Mouse (Mus musculus): ENCODE data around the gene Ston2.

The Ston2 gene

DNA sequence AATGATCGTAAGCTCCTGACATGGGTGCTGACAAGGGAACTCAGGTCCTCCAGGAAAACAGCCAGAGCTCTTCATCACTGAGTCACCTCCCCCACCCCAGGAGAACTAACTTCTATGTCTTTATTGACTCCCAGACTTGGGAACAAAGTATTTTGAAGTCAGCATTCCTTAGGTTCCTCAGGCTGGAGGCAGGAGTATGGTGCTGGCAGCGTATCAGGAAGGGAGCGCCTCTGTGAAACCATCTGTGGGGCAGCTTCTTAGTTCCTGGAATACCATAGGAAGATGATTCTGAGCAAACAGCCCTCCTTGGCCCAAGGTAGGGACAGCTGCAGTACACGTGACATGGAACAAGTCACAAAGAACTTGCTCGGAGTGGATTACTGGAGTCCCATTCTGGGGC, 84.7 kb downstream of the Ston2 start:
- no peak for DNase-seq (ENCODE audit: extremely low spot score)

DNA sequence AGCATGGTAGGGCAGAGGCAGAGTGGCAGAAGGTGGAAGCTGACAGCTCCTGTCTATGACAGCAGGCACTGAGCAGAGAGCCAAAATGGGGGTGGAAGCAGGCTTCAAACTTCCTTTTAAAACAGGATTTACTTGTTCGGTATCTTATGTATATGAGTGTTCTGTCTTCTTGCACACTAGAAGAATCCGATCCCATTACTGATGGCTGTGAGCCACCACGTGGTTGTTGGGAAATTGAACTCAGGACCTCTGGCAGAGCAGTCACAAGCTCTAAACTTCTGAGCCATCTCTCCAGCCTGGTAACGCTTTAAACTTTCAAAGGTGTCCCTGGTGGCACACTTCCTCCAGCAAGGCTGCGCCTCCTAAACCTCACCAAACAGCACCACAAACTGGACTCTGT, 85.4 kb downstream of the Ston2 start:
- DNase-seq (ENCODE audit: extremely low spot score): no peak

DNA sequence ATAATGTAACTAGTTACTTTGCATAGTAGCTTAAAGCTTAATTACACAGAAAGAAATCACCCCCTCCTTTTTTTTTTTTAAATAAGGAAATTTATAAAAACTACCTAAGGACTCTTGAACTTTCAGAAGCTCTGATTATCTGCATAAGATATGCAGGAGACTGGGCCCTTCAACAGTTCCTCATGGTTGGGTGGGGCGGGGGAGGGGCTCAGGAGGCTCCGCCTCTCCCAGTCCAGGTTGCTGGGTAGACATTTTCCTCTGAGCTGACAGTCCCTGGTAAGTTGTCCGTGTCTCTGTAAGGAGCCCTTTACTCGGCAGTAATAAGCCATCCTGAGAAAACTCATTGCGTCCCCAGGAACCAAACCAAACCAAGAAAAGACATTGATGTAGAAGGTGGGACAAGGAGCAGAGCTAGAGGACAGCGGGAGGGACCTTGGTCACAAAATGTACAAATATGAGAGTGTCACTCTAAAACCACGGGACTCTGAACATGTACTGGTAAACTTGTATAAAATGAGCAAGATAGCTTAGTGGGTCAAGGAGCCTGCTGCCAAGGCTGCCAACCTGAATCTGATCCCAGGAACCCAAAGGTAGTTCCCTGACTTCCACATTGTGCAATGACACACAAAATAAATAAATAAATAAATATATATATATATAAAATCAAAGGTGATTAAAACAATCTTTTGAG, 88.6 kb downstream of the Ston2 start:
- no peak for DNase-seq (ENCODE audit: extremely low spot score)

DNA sequence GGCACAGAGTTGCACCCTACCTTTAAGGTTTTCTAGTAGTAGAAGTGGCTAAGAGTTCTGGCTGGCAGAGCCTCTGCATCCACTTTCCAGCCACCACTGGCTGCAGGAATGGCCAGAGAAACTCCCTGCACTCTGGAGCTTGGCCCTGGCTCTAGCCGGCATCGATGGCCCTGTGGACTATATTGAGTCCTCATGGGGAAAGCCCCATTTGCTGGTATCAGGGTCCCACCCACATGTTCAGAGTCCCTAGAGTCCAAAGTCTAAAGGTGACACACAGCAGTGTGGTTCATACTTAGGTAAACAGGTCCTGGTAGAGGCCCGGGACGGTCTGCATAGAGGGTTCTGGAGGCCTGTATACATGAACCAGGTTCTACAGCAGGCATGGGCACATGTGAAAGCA, 92.0 kb downstream of the Ston2 start:
- DNase-seq (ENCODE audit: extremely low spot score): no peak

DNA sequence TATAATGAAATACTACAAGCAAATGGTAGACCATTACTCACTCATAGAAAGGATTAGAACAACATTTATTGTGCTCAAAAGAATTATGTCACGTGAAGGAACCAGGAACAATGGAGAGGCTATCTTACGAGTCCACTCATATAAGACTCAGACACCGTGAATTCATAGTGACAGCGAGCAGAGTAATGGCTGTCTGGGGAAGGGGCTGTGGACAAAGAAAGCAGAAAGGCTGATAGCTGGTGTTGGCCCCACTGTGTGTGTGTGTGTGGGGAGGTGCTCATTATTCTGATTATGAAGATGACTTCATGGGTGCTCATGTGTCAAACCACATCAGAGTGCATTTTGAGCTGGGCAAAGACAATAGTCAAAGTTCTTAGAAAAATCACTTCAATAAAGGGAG, 92.4 kb downstream of the Ston2 start:
- no peak for DNase-seq (ENCODE audit: extremely low spot score)

DNA sequence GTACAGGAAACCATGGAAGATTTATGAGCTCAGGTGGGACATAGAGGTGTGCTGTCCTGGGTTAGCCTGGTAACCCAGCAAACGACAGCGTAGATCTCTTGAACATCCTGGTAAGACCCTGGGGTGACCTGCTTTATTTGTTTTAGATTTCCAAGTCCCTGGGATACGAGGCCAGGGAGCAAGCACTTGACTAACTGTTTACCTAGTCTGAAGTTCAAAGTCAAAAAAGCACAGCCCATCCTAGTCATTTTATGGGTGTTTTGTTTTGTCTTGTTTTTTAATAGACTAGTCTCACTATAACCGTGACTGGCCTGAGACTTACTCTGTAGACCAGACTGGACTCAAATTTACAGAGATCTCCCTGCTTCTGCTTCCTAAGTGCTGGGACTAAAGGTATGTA, 93.4 kb downstream of the Ston2 start:
- no peak for DNase-seq (ENCODE audit: extremely low spot score)

DNA sequence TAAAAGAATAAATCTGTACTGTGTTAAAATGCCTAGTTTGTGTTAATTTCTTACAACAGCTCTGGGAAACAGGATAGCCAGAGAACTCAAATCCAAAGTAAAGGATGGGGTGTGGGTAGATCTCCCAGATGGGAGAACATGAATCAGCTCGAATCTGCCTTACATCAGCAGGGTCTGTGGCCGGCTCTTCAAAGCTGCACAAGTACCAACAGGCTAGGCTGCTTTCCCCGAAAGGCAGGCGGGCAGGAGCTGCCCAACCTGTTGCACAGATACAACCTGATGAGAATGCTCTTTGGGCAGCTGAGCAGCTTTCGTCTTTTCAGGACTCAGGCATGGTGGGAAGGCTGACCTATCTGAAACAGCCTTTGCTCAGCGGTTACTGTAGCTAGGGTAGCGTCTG, 94.6 kb downstream of the Ston2 start:
- DNase-seq (ENCODE audit: extremely low spot score): no peak

DNA sequence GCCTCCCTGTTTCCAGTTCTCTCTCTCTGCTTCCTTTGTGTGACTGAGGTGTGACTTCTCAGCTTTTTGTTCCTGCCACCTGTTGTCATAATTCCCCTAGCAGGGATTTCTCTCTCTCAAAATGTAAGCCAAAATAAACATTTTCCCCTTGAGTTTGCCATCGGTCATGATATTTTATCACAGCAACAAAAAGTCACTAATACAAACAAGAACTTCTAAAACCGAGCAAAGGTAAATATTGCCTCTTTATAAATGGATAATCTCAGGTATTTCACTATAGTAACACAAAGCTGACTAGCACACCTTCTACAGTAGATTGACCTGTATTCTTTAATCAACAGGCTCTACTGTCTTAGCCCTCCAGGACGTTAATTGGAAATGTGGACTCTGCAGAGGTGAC, 95.2 kb downstream of the Ston2 start:
- no peak for DNase-seq (ENCODE audit: extremely low spot score)

DNA sequence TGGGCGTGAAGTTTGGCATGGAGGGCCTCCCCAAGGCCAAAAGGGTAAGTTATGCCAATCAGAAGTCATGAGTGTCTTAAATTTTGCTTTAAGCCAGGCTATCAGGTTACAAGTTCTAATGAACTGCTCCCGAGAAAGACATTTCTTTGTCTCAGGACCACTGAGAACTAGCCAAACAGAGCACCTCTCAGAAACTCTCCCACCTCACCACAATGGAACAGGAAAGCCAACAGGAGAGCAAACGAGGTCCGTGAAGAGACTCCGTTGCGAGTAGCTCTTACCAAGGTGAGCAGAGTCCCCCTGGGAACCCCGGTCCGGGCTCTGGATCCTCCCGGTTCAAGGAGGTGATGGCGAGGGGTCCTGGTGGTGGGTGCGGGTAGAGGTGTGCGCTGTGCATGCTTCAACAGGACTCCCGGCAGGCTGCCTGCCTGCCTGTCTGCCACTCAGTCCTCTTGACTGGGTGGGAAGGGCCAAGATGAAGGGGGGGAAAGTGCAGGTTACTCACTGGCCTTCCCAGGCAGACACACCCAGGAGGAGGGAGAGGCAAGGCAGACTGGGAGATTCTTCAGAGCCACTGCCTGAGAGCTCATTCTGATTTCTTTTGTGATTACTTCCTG, 102.4 kb downstream of the Ston2 start:
- peak; percentile 54 for DNase-seq (ENCODE audit: extremely low spot score)

DNA sequence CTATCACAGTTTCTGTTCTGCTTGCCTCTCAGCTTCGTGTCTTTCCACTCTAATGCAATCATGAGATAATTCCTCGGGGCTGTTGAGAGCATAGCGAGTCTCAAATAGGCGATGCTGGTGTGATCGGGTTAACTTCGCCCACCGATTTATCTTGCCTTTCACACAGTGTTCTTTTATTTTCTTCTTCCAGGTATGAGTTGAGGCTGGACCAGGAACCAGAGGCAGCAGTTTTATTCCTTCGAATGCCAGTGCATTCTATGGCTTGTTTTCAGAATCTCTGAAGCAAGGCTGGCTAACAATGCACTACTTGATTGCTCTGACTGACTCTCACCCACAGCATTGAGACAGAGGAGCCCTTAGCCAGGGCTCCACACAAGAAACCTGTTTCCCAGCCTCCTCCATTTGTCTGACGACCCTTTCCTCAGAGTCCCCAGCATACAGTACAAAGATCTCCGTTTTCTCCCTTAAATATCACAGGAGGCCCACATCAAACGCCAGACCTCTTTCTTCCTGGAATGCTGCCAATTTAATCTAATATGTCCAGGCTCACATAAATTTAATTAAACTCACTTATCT, 103.3 kb downstream of the Ston2 start:
- DNase-seq (ENCODE audit: extremely low spot score): no peak

DNA sequence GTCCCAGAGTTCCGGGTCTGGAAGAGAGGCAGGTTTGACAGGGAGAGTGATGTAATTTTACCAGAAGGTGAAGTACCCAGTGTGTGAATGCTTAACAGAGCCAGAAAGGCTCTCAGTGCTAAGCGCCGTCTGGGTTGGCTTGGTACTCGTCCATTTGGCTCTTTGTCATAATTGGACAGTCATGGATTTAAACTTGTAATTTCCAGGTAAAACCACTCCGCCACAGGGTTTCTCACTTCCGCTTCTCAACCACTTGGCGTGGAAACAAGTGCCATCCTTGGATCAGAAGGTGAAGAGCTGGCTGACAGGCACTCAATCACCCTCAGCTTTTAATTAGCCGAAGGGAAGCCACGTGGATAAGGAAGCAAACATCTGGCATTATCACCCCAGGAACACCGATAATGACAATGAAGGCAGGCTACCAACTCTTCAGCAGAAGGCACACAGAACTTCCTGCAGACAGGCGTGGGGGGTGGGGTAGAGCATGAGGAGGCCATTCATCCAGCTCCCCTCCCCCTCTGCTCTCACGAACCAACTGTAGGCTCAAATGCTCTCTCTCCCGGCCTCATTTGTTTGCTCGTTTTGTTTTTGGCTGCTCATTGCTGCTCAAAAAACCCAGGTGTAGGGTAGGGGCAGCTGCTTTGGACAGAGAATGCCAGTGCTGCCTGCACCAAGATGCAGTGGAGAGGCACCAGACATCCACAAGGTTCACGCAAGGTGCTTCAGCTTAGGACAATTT, 103.9 kb downstream of the Ston2 start:
- peak; percentile 69 for DNase-seq (ENCODE audit: extremely low spot score)

DNA sequence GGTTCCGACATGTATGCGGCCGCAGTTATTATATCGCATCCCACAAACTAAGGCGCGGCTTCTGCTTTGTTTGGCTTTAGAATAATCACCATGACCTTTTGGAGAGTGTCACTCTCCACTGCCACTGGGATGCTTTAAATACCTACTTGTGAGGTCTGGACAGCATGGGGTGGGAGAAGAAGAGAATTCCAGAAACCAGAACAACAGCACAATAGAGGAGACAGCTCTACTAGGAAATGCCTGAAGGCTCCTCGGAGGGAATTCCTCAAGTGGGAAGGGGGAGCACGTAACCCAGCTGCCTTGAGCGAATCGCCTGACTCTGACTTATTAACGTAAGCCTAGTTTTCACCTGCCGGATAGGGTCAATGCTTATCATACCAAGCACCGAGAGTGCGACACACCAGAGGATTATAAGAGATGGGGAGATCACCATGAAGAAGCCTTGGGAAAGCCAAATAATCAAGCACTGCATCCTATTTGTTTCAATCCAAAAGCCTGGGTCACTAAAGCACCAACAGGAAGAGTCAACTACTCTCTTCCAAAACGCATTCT, 104.6 kb downstream of the Ston2 start:
- DNase-seq (ENCODE audit: extremely low spot score): peak; percentile 24

DNA sequence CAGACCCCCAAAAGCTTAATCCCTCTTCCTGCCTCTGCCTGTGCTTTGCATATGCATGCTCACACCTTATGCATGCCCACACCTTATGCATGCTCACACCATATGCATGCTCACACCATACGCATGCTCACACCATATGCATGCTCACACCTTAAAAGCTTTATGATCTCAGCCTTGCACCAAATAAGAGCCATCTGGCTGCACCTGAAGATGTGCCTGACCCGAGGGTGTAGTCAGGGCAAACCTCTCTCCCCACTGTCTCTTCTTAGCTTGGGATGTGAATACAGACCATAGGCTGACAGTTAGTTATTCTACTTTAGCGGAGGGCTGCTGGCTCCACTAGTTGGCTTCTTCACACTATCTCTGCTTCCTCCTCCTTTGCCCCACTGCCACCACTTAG, 105.1 kb downstream of the Ston2 start:
- DNase-seq (ENCODE audit: extremely low spot score): no peak

DNA sequence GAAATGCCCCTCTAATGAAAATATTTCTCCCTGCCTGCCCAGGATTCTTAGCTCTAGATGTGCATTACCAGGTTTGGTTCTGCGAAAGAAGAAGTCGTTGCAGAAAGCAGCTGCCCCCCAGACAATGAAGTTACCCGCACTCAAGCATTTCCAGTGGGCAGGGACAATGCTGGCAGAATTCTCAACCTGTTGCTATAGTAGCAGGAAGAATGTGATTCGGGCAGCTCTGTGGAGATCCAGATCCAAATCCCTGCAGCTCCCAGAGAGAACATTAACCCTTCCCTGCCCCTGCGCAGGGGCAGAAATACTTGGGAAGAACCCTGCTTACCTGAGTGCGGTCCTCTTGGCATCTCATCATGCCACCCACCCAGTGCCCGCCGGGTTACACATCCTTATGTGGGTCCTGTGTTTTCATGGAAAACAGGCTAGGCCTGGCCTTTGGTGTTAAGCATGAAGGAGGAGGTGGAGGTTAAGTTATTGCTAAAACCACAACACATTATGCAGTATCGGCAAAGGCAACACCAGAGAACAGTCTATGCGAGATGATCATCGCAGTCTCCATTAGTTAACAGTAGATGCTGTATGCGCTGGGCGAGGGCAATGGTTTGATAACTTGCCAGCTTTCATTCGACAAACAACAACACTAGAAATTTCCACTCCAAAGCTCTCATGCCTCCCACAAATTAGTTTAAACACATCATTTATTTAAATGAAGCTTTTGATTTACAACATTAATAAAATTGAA, 108.7 kb downstream of the Ston2 start:
- peak; percentile 57 for DNase-seq (ENCODE audit: extremely low spot score)

DNA sequence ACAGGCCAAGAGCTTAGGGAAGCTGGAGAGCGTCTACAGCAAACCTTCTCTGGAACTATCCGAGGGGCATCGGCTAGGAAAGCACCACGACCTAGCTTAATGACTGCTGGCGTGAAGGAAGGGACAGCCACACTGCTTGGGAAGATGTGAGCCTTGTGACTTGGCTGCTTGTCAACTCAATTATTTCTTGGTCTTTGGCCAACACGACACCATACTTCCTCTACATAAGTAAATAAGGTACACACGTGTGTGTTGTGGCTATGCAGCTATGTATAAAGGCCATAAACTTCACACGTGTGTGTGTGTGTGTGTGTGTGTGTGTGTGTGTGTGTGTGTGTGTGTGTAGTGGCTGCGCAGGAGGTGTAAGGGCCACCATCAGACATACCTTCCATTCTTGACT, 112.2 kb downstream of the Ston2 start:
- no peak for DNase-seq (ENCODE audit: extremely low spot score)

DNA sequence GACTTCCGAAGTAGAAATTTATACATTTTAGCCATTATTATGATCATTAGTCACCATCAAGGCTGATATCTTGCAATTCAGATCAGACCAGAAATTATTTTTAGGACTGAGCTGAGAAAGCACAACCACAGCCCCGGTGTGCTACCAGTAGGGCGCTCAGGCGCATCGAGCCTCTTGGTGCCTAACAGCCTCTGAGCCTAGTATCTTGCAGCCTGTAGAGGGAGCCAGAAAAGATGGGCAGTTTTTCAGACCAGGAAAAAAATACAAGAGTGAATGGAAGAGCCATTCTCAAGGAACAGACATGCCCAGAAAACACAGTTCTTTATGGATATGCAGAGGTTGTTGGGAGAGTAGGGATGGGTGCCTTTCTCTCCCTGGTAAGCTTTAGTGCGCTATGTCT, 115.0 kb downstream of the Ston2 start:
- no peak for DNase-seq (ENCODE audit: extremely low spot score)

DNA sequence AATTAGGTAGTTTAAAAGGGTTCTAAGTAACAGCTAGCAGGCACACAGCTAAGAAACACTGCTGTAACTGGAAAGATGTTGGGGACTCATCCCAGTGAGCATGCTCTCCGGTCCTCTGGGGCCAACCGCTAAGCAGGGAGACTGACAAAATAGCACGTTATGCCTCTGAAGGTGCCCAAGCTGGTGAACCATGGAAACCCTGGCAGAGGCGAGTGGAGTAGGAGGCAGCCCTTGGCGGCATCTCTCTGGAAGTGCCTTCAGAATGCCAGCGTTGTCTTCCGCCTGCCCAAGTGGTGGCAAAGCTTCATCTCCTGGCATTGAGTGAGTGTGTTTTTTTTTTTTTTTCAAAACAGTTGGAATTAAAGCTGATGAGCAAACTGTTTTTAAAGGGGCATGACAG, 115.7 kb downstream of the Ston2 start:
- no peak for DNase-seq (ENCODE audit: extremely low spot score)

DNA sequence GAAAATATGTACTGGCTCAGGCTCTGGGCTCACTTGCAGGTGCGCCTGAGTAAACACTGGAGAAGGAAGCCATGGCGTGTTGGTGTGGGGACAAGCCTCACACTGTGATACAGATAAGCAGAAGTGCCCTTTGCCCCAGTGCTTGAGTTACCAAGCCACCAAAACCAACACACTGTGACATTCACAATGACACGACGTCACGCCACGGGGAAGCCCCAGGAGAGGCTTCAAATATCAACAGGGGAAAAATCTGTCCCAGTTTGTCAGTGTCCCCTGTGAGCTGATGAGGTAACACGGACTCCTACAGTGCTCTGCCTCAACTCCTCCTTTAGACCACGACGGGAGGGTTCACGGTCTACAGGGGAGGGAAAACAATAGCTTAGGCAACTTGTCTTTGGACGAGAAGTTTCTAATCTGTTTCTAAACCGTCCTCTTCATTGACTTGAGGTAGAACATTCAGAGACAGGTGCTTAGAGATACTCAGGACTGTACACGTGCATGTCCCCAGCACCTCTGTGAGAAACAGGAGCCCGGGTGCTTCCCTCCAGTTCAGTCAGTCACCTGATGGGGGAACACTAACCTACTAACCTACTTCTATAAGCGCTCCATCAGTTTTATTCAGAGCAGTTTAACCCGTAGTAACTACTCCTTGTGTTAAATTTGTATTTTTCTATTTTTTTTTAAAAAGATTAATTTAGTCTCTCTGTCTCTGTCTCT, 119.5 kb downstream of the Ston2 start:
- no peak for DNase-seq (ENCODE audit: extremely low spot score)

DNA sequence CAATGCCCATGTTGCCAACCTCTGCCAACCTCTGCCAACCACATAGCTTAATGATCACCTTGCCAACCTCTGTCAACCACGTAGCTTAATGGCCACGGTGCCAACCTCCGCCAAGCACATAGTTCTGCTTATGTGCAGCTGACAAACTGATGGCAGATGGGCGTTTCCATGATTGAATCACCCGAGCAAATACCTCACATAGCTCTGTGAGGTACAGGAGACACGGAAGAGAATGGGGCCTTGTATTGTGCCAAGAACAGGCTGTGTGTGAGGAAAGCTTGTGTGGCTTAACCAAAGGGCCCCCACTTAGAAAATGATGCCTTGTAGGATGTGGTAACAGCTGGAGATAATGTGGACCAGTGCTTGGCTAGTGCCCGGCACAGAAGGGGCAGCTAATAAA, 120.4 kb downstream of the Ston2 start:
- no peak for DNase-seq (ENCODE audit: extremely low spot score)

DNA sequence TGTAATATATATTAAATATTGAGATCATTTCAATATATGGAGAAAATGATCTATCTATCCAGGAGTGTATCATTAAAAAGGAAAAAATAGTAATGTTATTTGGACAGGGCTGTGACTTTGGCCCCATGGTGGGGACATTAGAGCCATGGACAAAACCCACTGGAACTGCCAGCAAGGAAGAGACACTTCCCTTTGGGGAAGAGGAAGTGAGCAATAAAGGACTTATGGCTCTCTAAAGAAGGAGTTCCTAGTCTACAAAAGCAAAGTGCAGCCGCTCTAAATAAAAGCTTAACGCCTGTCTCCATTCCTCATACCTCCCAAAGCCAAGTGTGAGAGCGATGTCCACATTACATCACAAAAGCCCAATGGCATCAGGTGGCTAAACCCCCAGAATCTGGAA, 121.6 kb downstream of the Ston2 start:
- DNase-seq (ENCODE audit: extremely low spot score): no peak

DNA sequence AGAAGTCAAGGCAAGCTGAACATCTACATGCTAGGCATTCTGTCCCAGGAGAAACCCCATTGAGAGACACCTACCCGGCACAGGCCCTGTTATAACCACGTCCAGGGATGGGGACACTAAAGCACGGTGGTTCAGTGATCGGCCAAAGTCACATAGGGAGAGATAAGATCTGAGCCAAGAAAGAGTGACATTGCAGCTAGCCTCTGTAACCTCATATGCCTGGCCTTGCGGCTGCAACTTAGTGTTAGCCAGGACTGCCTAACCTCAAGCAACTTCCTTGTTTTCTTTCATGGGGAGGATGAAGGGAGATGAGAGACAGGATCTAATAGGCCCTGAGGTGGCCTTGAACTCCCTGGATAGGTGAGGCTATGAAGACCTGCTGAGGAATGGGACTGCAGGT, 122.8 kb downstream of the Ston2 start:
- no peak for DNase-seq (ENCODE audit: extremely low spot score)
